Mouse (Mus musculus): ENCODE measurements around the gene Otop1.
A peak's percentile ranks its signal among the peaks of the same experiment; 100 is the strongest.

Otop1 gene

GRCm38 (mm10) chr5:38301761-38302411 lies 26.1 kb downstream of the Otop1 start:
- no peak for DNase-seq (ENCODE audit: low spot score in 2 of 2)

GRCm38 (mm10) chr5:38302651-38303050 lies 26.9 kb downstream of the Otop1 start:
- no peak for DNase-seq (ENCODE audit: low spot score in 2 of 2)

- DNase-seq (ENCODE audit: low spot score in 2 of 2): no peak
Observed at GRCm38 (mm10) chr5:38305241-38305640, 29.5 kb downstream of the Otop1 start.

GRCm38 (mm10) chr5:38307255-38308101 lies 31.7 kb downstream of the Otop1 start:
- peak; percentile 61 to 78 for DNase-seq (ENCODE audit: low spot score in 2 of 2)

- DNase-seq (ENCODE audit: low spot score in 2 of 2): peak in 1 of 2 experiments; percentile 44
Observed at GRCm38 (mm10) chr5:38308873-38309272, 33.1 kb downstream of the Otop1 start.

GRCm38 (mm10) chr5:38309795-38310194 lies 34.0 kb downstream of the Otop1 start:
- no peak for DNase-seq (ENCODE audit: low spot score in 2 of 2)

GRCm38 (mm10) chr5:38318966-38319786 lies 43.4 kb downstream of the Otop1 start, which contains the start of gene Drd5:
Gene Drd5, plus strand, starts transcription at chr5:38319367.
- no peak for DNase-seq (ENCODE audit: low spot score in 2 of 2)

- DNase-seq (ENCODE audit: low spot score in 2 of 2): no peak
Observed at GRCm38 (mm10) chr5:38333381-38333780, 57.6 kb downstream of the Otop1 start.

- no peak for DNase-seq (ENCODE audit: low spot score in 2 of 2)
Observed at GRCm38 (mm10) chr5:38334582-38334981, 58.8 kb downstream of the Otop1 start.

GRCm38 (mm10) chr5:38343101-38343500 lies 67.3 kb downstream of the Otop1 start:
- no peak for DNase-seq (ENCODE audit: low spot score in 2 of 2)

GRCm38 (mm10) chr5:38346646-38347432 lies 71.1 kb downstream of the Otop1 start:
- DNase-seq (ENCODE audit: low spot score in 2 of 2): no peak

- no peak for DNase-seq (ENCODE audit: low spot score in 2 of 2)
Observed at GRCm38 (mm10) chr5:38350351-38350929, 74.7 kb downstream of the Otop1 start.
